Mouse (Mus musculus) neural tube, embryonic 11.5 days (tissue): Measurements from ENCODE around the gene Cybrd1. TPM values are rescaled to one million over a fixed set of nuclear protein-coding genes. Genes with fewer than 3 reads are reported as not detected.
A peak's percentile ranks its signal among the peaks of the same experiment; 100 is the strongest.

ENCODE experiments used
- ATAC-seq: fragments of 200-750 bp; cut with Nextera tagmentation; 2 replicates; pipeline ENCODE4 v1.8.0; 2017; ENCODE audit warnings: moderate number of reproducible peaks, mild to moderate bottlenecking, moderate TSS enrichment, moderate library complexity; ENCODE audit not compliant: insufficient read depth, low FRiP score, low TSS enrichment
- DNase-seq: peaks from one replicate; pipeline ENCODE4 v3.0.0-alpha.2; 2015; ENCODE audit warnings: low spot score
- H3K27ac ChIP-seq: fragments of 300-500 bp; sonication (generic); 2 replicates; pipeline ENCODE4 v1.5.1; 2014; ENCODE audit warnings: low read depth, mild to moderate bottlenecking, low read length
- H3K27me3 ChIP-seq: fragments of 300-500 bp; sonication (generic); 2 replicates; pipeline ENCODE4 v1.6.1; 2014; ENCODE audit warnings: mild to moderate bottlenecking, low read length, mixed read lengths; ENCODE audit not compliant: control insufficient read depth, insufficient read depth
- H3K36me3 ChIP-seq: fragments of 300-500 bp; sonication (generic); 2 replicates; pipeline ENCODE4 v1.6.1; 2014; ENCODE audit warnings: mild to moderate bottlenecking, low read length, moderate library complexity, mixed read lengths; ENCODE audit not compliant: control insufficient read depth, insufficient read depth
- H3K4me1 ChIP-seq: fragments of 300-500 bp; sonication (generic); 2 replicates; pipeline ENCODE4 v1.6.1; 2014; ENCODE audit warnings: low read length, mixed read lengths; ENCODE audit not compliant: control insufficient read depth, insufficient read depth
- H3K4me2 ChIP-seq: fragments of 300-500 bp; sonication (generic); 2 replicates; pipeline ENCODE4 v1.6.1; 2014; ENCODE audit warnings: low read depth, mild to moderate bottlenecking, moderate library complexity
- H3K4me3 ChIP-seq: fragments of 300-500 bp; sonication (generic); 2 replicates; pipeline ENCODE4 v1.5.1; 2014; ENCODE audit warnings: low read depth, low read length
- H3K9ac ChIP-seq: fragments of 300-500 bp; sonication (generic); 2 replicates; pipeline ENCODE4 v1.6.1; 2014; ENCODE audit warnings: mild to moderate bottlenecking, low read length
- H3K9me3 ChIP-seq: fragments of 300-500 bp; sonication (generic); 2 replicates; pipeline ENCODE4 v1.6.1; 2016; ENCODE audit warnings: low read length; ENCODE audit not compliant: control insufficient read depth
- WGBS: fragments of 180-500 bp; shearing (Covaris S2); extraction: QIAGEN DNeasy Blood & Tissue Kit; methylation state at CpG from one replicate; pipeline ENCODE4 v1.1.7; 2014; 5-methylcytosine and 5-hydroxymethylcytosine counted together
- polyA plus RNA-seq: library from polyadenylated mRNA; unstranded; fragments of >200 nt; fragmentation: Nextera tagmentation; extraction: Ambion mirVana; gene quantifications from 2 replicates; pipeline ENCODE4 v1.2.1, GENCODE M21; 2014

Cybrd1 gene
- 0.27 and 0.46 TPM in 2 replicates for polyA plus RNA-seq

- peak within 1 kb of the TSS; percentile 41; the same call in 1 of the 2 replicates for H3K9ac ChIP-seq
- H3K27me3 ChIP-seq = peaks cover 6% of the 10 kb centered on the region; the same call in 1 of the 2 replicates
- peaks cover 3% of the 10 kb centered on the region; the same call in 1 of the 2 replicates for H3K4me1 ChIP-seq
- no peak for ATAC-seq
- DNase-seq = peak; percentile 43
- H3K9me3 ChIP-seq = no peaks in the 10 kb centered on the region
- H3K4me2 ChIP-seq = peak within 1 kb of the TSS; percentile 75
- 1% methylated on average over 59 of the region's 60 CpGs for WGBS
- no peak within 1 kb of the TSS for H3K27ac ChIP-seq
- peak within 1 kb of the TSS; percentile 35 for H3K4me3 ChIP-seq
- no peaks in the 10 kb centered on the region for H3K36me3 ChIP-seq
These were observed at the start of gene Cybrd1 for GRCm38 (mm10) chr2:71117797-71118708. Cybrd1 (plus strand) TSS chr2:71117923.

- Histone ChIP-seq H3K4me3 (no peak overlapping the region), H3K27ac (no peak overlapping the region), H3K27me3 (no peaks in the 10 kb centered on the region), H3K9me3 (no peaks in the 10 kb centered on the region), H3K36me3 (no peaks in the 10 kb centered on the region), H3K9ac (no peak overlapping the region), H3K4me1 (no peaks in the 10 kb centered on the region), H3K4me2 (no peak overlapping the region)
- no peak for ATAC-seq
- WGBS = 95% methylated on average over 4 of the region's 4 CpGs
- no peak for DNase-seq
These were observed 46.1 kb upstream of the Cybrd1 start for GRCm38 (mm10) chr2:71071601-71072000.

- H3K9me3 ChIP-seq = no peaks in the 10 kb centered on the region
- no peak overlapping the region for H3K4me2 ChIP-seq
- H3K9ac ChIP-seq = no peak overlapping the region
- no peak overlapping the region for H3K27ac ChIP-seq
- no peaks in the 10 kb centered on the region for H3K36me3 ChIP-seq
- no peak overlapping the region for H3K4me3 ChIP-seq
- no peaks in the 10 kb centered on the region for H3K4me1 ChIP-seq
- H3K27me3 ChIP-seq = no peaks in the 10 kb centered on the region
- ATAC-seq (no peak), DNase-seq (no peak)
- WGBS = 92% methylated on average over 3 of the region's 3 CpGs
These were observed 44.4 kb upstream of the Cybrd1 start for GRCm38 (mm10) chr2:71073330-71073729.

- Histone ChIP-seq H3K36me3 (no peaks in the 10 kb centered on the region), H3K27ac (no peak overlapping the region), H3K27me3 (no peaks in the 10 kb centered on the region), H3K4me3 (no peak overlapping the region), H3K9ac (no peak overlapping the region), H3K4me2 (no peak overlapping the region), H3K4me1 (no peaks in the 10 kb centered on the region), H3K9me3 (no peaks in the 10 kb centered on the region)
- ATAC-seq (no peak), DNase-seq (no peak)
- WGBS = 89% methylated on average over 3 of the region's 3 CpGs
These were observed 43.9 kb upstream of the Cybrd1 start for GRCm38 (mm10) chr2:71073828-71074227.

- Histone ChIP-seq H3K27me3 (no peaks in the 10 kb centered on the region), H3K4me1 (no peaks in the 10 kb centered on the region), H3K36me3 (no peaks in the 10 kb centered on the region), H3K4me3 (no peak overlapping the region), H3K9ac (no peak overlapping the region), H3K9me3 (no peaks in the 10 kb centered on the region), H3K4me2 (no peak overlapping the region), H3K27ac (no peak overlapping the region)
- ATAC-seq (no peak), DNase-seq (no peak)
- WGBS = 91% methylated on average over 7 of the region's 7 CpGs
These were observed 35.3 kb upstream of the Cybrd1 start for GRCm38 (mm10) chr2:71082416-71082815.

GRCm38 (mm10) chr2:71083454-71084193 lies 34.1 kb upstream of the Cybrd1 start:
- no peaks in the 10 kb centered on the region for H3K27me3 ChIP-seq
- no peak overlapping the region for H3K4me2 ChIP-seq
- peaks cover 3% of the 10 kb centered on the region; the same call in 1 of the 2 replicates for H3K36me3 ChIP-seq
- H3K27ac ChIP-seq = no peak overlapping the region
- H3K9me3 ChIP-seq = no peaks in the 10 kb centered on the region
- 94% methylated on average over 6 of the region's 6 CpGs for WGBS
- H3K4me3 ChIP-seq = no peak overlapping the region
- no peak for ATAC-seq
- DNase-seq = no peak
- H3K4me1 ChIP-seq = no peaks in the 10 kb centered on the region
- H3K9ac ChIP-seq = no peak overlapping the region

GRCm38 (mm10) chr2:71089766-71090165 lies 28.0 kb upstream of the Cybrd1 start:
- Histone ChIP-seq H3K36me3 (peaks cover 3% of the 10 kb centered on the region; the same call in 1 of the 2 replicates), H3K9me3 (no peaks in the 10 kb centered on the region), H3K4me3 (no peak overlapping the region), H3K9ac (no peak overlapping the region), H3K4me2 (no peak overlapping the region), H3K4me1 (no peaks in the 10 kb centered on the region), H3K27ac (no peak overlapping the region), H3K27me3 (no peaks in the 10 kb centered on the region)
- no peak for ATAC-seq
- WGBS = 73% methylated on average over 3 of the region's 3 CpGs
- DNase-seq = no peak

- ATAC-seq (no peak), DNase-seq (no peak)
- Histone ChIP-seq H3K27ac (no peak overlapping the region), H3K4me2 (no peak overlapping the region), H3K4me3 (no peak overlapping the region), H3K9ac (no peak overlapping the region), H3K27me3 (no peaks in the 10 kb centered on the region), H3K9me3 (no peaks in the 10 kb centered on the region), H3K4me1 (no peaks in the 10 kb centered on the region), H3K36me3 (peaks cover 3% of the 10 kb centered on the region; the same call in 1 of the 2 replicates)
- 86% methylated on average over 4 of the region's 4 CpGs for whole genome bisulfite sequencing
These were observed 26.9 kb upstream of the Cybrd1 start for GRCm38 (mm10) chr2:71090660-71091445.
